Mouse (Mus musculus) gastrocnemius, adult 2 months (tissue): Measurements from ENCODE around the gene Fam71a. TPM values are rescaled to one million over a fixed set of nuclear protein-coding genes. Genes with fewer than 3 reads are reported as not detected.

ENCODE experiments used
- DNase-seq: peaks from one replicate; pipeline ENCODE4 v3.0.0; 2022
- H3K27ac ChIP-seq: fragments of 200-600 bp; 2 replicates; pipeline ENCODE4 v1.8.1; 2022; ENCODE audit warnings: mild to moderate bottlenecking
- H3K4me3 ChIP-seq: fragments of 200-600 bp; 2 replicates; pipeline ENCODE4 v1.8.1; 2022; ENCODE audit warnings: mild to moderate bottlenecking, moderate library complexity
- CTCF ChIP-seq: fragments of 200-600 bp; IDR thresholded peaks from 2 replicates; pipeline ENCODE4 v1.8.1; 2022; ENCODE audit warnings: antibody characterized with exemption, mild to moderate bottlenecking, moderate library complexity
- intact Hi-C: fragments of 180-260 bp; cut with DNase I; formaldehyde crosslinking; loops from one replicate; pipeline ENCODE4 v1.15.1; 2025
- total RNA-seq, 2 experiments: library from RNA; stranded (reverse); gene quantifications; 2 replicates each; pipeline ENCODE4 v1.2.3; 2021

Fam71a gene
- total RNA-seq, 2 experiments from 2014 or later, result not detected

DNA sequence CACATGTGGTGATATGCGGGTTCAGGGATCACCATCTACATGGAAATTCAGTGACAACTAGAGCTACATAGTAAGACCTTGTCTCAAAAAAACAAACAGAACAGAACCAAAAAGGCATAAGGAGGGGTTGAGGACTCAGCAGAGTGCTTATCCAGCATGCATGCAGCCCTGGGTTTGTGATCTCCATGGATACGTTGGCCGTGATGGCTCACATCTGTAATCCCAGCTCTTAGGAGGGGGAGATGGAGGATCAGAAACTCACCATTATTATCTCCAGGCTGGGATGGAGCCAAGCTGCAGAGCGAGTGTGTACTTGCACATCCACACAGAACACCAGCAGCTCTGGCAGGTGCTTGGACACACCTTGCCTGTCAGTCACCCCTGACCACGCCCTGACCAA lies 32.4 kb downstream of the Fam71a start:
- intact Hi-C loops, result no loop called here
- Histone ChIP-seq H3K27ac (no peak overlapping the region), H3K4me3 (no peak overlapping the region)
- TF ChIP-seq CTCF, result no peak
- DNase-seq, result no peak

DNA sequence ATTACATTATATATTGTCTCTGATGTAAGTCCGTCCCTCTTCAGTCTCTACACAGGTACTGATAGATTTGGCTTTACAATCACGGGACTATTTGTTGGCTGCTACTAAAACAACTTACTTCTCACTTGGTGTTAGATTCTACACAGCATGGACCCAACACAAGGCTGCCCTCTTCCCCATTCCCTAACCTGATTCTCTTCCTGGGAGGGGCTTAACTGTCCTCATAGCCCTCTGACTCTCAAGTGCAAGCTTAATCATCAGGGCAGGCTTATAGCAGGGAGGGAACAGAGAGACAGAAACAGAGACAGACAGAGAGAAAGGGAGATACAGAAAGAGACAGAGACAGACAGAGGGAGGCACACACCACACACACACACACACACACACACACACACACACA lies 32.9 kb downstream of the Fam71a start:
- intact Hi-C loops, result no loop called here
- H3K4me3 ChIP-seq, result no peak overlapping the region
- no peak overlapping the region for H3K27ac ChIP-seq
- no peak for DNase-seq
- no peak for TF ChIP-seq CTCF

DNA sequence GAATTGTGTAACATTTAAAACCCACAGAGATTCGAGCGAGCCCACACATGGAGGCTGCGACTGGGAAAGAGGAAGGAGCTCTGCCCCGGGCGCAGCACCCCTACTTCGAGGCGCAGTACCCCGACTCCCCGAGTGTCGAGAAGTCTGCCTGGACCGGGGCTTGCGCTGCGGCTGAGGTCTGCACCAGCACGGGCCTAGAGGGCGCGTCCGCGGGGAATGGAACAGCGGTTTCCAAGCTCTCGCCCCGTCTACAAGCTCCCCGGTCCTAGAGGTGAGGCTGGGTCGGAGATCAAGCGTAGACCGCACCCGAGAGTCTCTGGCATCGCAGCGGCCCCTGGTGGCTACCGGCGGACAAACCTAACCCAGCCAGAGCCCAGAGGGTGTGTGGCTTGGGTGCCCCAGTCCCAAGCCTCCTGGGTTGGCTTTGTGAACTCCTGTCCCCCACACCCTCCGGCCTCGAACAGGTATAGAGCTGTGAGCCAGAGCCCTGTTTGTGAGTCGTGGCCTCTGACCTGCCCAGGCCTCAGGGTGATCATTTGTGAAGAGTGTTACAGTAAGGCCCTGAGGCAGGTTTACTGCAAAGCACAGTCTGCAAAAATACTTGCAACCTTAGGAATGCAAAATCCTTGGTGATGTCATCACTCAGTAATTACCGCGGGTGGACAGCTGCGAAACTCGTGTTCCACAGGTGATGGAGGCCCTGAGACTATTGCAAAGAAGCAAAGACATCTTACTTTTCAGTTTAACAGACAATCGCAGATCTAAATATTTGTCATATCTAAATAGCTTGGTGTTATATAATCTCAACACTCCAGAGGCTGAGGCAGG lies 38.6 kb downstream of the Fam71a start:
- peak; percentile 78 for DNase-seq
- H3K4me3 ChIP-seq, result peak overlapping the region; percentile 59
- intact Hi-C loops, result loop anchor here (5.0 kb wide), 1 partner anchor 184 kb away; no protein-coding TSS in a partner anchor
- TF ChIP-seq CTCF, result peak; percentile 73
- H3K27ac ChIP-seq, result peak overlapping the region; percentile 51

DNA sequence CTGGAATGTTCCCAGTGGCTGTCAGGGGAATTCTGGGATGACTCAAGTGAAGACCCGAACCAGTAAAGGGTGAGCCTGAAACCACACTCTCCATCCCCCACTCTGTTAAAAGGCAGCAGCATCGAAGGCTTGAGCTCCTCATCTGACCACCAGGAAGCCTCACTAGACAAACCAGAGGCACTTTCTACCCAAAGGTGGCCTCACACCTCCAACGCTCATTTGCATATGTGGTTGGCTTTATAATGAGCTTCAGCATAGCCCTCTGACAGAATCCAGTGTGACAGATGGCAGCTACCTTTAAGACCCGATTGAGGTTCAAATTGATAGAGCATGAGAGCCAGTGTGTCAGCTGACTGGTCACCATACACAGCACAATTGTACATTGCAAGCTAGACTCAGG lies 40.3 kb downstream of the Fam71a start:
- no peak overlapping the region for H3K27ac ChIP-seq
- H3K4me3 ChIP-seq, result no peak overlapping the region
- intact Hi-C loops, result no loop called here
- no peak for TF ChIP-seq CTCF
- no peak for DNase-seq

DNA sequence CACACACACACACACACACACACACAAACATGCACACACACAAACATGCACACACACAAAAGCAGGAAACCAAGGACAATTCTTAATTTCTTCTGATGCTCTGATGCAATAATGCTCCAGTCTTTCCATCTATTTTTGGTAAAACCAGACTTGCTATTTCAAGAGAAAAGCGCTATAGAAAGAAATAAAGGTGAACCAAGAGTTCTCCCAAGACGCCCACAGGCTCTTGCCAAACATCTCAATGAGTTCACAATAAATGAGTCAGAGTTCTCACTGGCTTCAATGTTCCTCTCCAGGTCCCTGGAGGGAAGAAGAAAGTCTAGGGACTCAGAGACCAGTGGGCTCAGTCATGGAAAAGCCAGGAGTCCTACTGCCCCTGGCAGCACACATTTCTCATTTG lies 40.9 kb downstream of the Fam71a start:
- H3K27ac ChIP-seq, result no peak overlapping the region
- no peak for TF ChIP-seq CTCF
- no peak overlapping the region for H3K4me3 ChIP-seq
- DNase-seq, result no peak
- intact Hi-C loops, result no loop called here

DNA sequence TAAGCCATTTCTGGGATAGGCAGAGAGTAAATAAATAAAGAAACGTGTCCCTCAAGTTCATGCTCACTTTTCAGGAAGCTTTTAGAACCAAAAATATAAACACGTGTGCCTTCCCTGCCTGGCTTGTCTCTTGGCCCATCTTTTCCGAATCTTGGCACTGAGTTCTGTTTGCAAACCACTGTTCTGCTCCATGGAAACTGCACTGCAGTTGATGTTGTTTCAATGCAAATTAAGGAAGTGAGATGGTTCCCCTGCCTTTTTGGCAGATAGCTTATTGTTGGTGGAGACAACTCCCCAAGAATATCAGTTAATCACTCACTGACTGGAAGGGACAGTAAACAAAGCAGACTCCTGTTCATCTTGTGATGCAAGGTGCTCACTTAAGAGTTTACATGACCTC lies 41.9 kb downstream of the Fam71a start:
- Histone ChIP-seq H3K27ac (no peak overlapping the region), H3K4me3 (no peak overlapping the region)
- DNase-seq, result no peak
- intact Hi-C loops, result no loop called here
- TF ChIP-seq CTCF, result no peak

DNA sequence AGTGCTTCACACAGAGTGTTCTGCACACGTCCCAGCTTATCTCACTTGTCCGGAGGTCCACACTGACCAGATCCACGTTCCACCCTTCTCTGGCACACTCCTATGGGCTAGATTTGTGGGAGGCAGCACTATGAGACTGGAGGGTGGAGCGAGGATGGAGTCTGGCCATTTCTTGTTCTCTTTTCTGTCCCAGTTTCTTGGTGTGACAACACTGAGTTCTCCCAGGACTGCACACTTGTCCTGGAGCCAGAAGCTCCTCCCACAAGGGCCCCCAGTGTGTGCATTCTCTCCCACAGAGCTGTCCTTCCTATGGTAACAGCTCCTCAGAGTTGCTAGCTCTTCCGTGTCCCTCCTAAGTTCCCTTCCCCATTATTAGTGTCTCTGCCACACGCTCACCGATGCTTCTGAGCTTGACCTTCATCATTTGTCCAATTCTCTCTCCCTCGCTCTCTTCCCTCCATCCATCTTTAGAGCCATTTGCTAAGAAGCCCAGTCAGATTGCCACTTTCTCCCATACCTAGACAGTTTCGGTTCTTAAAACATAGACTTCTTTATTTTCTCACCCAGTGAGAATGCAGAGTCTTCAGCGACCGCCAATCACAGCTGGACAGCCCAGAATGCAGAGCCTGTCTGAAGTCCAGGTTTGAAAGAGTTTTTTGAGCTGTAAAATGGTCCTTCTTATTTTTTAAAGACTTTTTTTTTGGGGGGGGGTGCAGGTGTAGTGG lies 48.9 kb downstream of the Fam71a start:
- no peak for TF ChIP-seq CTCF
- H3K4me3 ChIP-seq, result no peak overlapping the region
- DNase-seq, result peak; percentile 29
- H3K27ac ChIP-seq, result no peak overlapping the region
- intact Hi-C loops, result no loop called here

DNA sequence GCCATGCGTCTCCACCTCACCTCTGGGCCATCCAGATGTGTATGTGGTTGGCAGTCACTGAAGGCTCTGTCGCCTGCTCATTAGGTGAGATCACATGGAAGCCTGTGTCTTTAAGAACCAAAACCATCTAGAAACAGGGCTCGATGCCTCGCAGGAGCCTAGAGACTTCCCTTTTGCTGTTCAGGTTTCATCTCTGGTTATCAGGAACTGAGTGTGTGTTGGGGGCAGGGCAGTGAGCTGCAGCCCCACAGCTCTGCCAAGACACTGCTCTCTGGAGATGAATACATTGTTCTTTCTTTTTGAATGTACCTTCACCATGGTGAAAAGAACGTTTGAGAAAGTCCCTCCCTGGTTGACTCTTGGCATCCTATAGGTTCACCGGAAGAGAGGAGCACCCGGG lies 49.7 kb downstream of the Fam71a start:
- no peak overlapping the region for H3K4me3 ChIP-seq
- H3K27ac ChIP-seq, result no peak overlapping the region
- TF ChIP-seq CTCF, result no peak
- DNase-seq, result no peak
- intact Hi-C loops, result no loop called here

Other genes with a start within 250 kb of the Fam71a start
- 10 to 100 TPM; 29.3 to 29.8 TPM for gene Angel2, start 239.7 kb downstream of the Fam71a start, total RNA-seq
- gene Vash2, start 185.5 kb downstream of the Fam71a start, total RNA-seq, result under 1 TPM; 0.20 to 0.66 TPM
- gene Flvcr1, start 138.7 kb downstream of the Fam71a start, total RNA-seq, result 10 to 100 TPM; 13.0 to 16.2 TPM
- not detected for gene Spata45, start 128.2 kb downstream of the Fam71a start, total RNA-seq
- 10 to 100 TPM; 14.4 to 15.2 TPM for gene Tatdn3, start 101.9 kb downstream of the Fam71a start, total RNA-seq
- under 1 TPM; 0.05 to 0.08 TPM for gene Nsl1, start 101.8 kb downstream of the Fam71a start, total RNA-seq
- under 1 TPM in 1 of 2 experiments, not detected in 1; 0.38 TPM for gene Batf3, start 67.0 kb downstream of the Fam71a start, total RNA-seq
- 1 to 10 TPM; 2.7 to 7.2 TPM for gene Atf3, start 53.2 kb upstream of the Fam71a start, total RNA-seq
- gene Nenf, start 153.4 kb upstream of the Fam71a start, total RNA-seq, result 10 to 100 TPM; 68.3 to 69.6 TPM
- gene Tmem206, start 161.1 kb upstream of the Fam71a start, total RNA-seq, result 1 to 10 TPM; 1.2 to 1.4 TPM
- 10 to 100 TPM; 65.0 to 80.1 TPM for gene Ppp2r5a, start 238.5 kb upstream of the Fam71a start, total RNA-seq